Mouse (Mus musculus): ENCODE measurements at regions not wholly inside any gene's neighbourhood (a gene's known extent, or its start where the extent isn't known, plus 50 kb on each side); places are given as distances from the start of the nearest gene placed in this dataset.

GRCm38 (mm10) chr6:100439071-100439737 lies 151.9 kb upstream of the Rybp start:
- no peaks in the 10 kb centered on the region for H3K79me2 ChIP-seq (ENCODE audit: control insufficient read depth, insufficient read depth, low read length, poor library complexity)
- DNase-seq (ENCODE audit: low read depth, low spot score), result no peak
- H3K27ac ChIP-seq (ENCODE audit: control insufficient read depth, low read depth, low read length), result no peak overlapping the region

GRCm38 (mm10) chr6:100438511-100438991 lies 151.3 kb upstream of the Rybp start:
- Histone ChIP-seq H3K9me3 (replicated peaks; ENCODE audit: insufficient read depth, low read length) (no peaks in the 10 kb centered on the region), H3K27me3 (ENCODE audit: control insufficient read depth in 1 of 2, insufficient read depth in 2 of 2, low read length in 2 of 2) (no peaks in the 10 kb centered on the region), H3K27ac (ENCODE audit: control insufficient read depth, low read depth, low read length) (no peak overlapping the region), H3K4me1 (ENCODE audit: control insufficient read depth in 1 of 2, insufficient read depth in 2 of 2, low read length in 2 of 2) (no peaks in the 10 kb centered on the region), H3K9ac (ENCODE audit: control insufficient read depth, low read depth, low read length, poor library complexity, severe bottlenecking) (no peak overlapping the region), H3K4me3 (ENCODE audit: control insufficient read depth in 1 of 2, insufficient read depth in 1 of 2, low read depth in 2 of 2, low read length in 2 of 2) (no peak overlapping the region), H3K36me3 (ENCODE audit: control insufficient read depth in 1 of 2, insufficient read depth in 2 of 2, low read length in 2 of 2) (no peaks in the 10 kb centered on the region), H3K79me2 (ENCODE audit: control insufficient read depth, insufficient read depth, low read length, poor library complexity) (no peaks in the 10 kb centered on the region)
- TF ChIP-seq POLR2A (IDR thresholded peaks at IDR 0.05; ENCODE audit: control insufficient read depth in 1 of 2, insufficient read depth in 1 of 2, low read depth in 1 of 2, low read length in 2 of 2, poor library complexity in 1 of 2) (no peak), NRF1 (IDR thresholded peaks at IDR 0.05; ENCODE audit: insufficient read depth, low read depth, low read length, poor library complexity, severe bottlenecking) (no peak), MAFK (IDR thresholded peaks at IDR 0.05; ENCODE audit: borderline replicate concordance, low read depth, low read length) (no peak), POLR2AphosphoS5 (IDR thresholded peaks at IDR 0.05; ENCODE audit: borderline replicate concordance, low read depth, low read length) (no peak), CHD1 (IDR thresholded peaks at IDR 0.05; ENCODE audit: low read depth, low read length) (no peak), JUND (IDR thresholded peaks at IDR 0.05; ENCODE audit: low read depth, low read length) (no peak), MAX (IDR thresholded peaks at IDR 0.05; ENCODE audit: low read length) (no peak), SMC3 (IDR thresholded peaks at IDR 0.05; ENCODE audit: low read depth, low read length) (no peak), E2F4 (IDR thresholded peaks at IDR 0.05; ENCODE audit: borderline replicate concordance, low read depth, low read length) (no peak), ZKSCAN1 (IDR thresholded peaks at IDR 0.05; ENCODE audit: low read depth, low read length) (no peak), GABPA (IDR thresholded peaks at IDR 0.05; ENCODE audit: low read depth, low read length) (no peak), POLR2AphosphoS2 (IDR thresholded peaks at IDR 0.05; ENCODE audit: low read length) (no peak), RCOR1 (IDR thresholded peaks at IDR 0.05; ENCODE audit: low read depth, low read length) (no peak), KAT2A (conservative IDR thresholded peaks at IDR 0.05; ENCODE audit: low read depth, low read length) (no peak), MYB (IDR thresholded peaks at IDR 0.05; ENCODE audit: low read depth, low read length) (no peak), ZC3H11A (IDR thresholded peaks at IDR 0.05; ENCODE audit: low read depth, low read length) (no peak), ELF1 (IDR thresholded peaks at IDR 0.05; ENCODE audit: low read depth, low read length) (no peak), TCF12 (IDR thresholded peaks at IDR 0.05; ENCODE audit: low read depth, low read length) (no peak), ETS1 (IDR thresholded peaks at IDR 0.05; ENCODE audit: low read depth, low read length) (no peak), CTCF (IDR thresholded peaks at IDR 0.05 in 2 of 3, conservative IDR thresholded peaks at IDR 0.05 in 1 of 3; ENCODE audit: control insufficient read depth in 1 of 3, insufficient read depth in 1 of 3, low read depth in 2 of 3, low read length in 3 of 3, poor library complexity in 1 of 3, severe bottlenecking in 1 of 3) (no peak)
- no peak for DNase-seq (ENCODE audit: low read depth, low spot score)

More at GRCm38 (mm10) chr6:100439071-100439737, 151.9 kb upstream of the Rybp start:
- TF ChIP-seq CHD1 (IDR thresholded peaks at IDR 0.05; ENCODE audit: low read depth, low read length) (no peak), ELF1 (IDR thresholded peaks at IDR 0.05; ENCODE audit: low read depth, low read length) (no peak), KAT2A (conservative IDR thresholded peaks at IDR 0.05; ENCODE audit: low read depth, low read length) (no peak), MYC (IDR thresholded peaks at IDR 0.05; ENCODE audit: low read depth, low read length) (no peak), RCOR1 (IDR thresholded peaks at IDR 0.05; ENCODE audit: low read depth, low read length) (no peak), MXI1 (IDR thresholded peaks at IDR 0.05; ENCODE audit: low read depth, low read length) (no peak), POLR2AphosphoS2 (IDR thresholded peaks at IDR 0.05; ENCODE audit: low read length) (no peak), GABPA (IDR thresholded peaks at IDR 0.05; ENCODE audit: low read depth, low read length) (no peak), POLR2AphosphoS5 (IDR thresholded peaks at IDR 0.05; ENCODE audit: borderline replicate concordance, low read depth, low read length) (no peak), NRF1 (IDR thresholded peaks at IDR 0.05; ENCODE audit: insufficient read depth, low read depth, low read length, poor library complexity, severe bottlenecking) (no peak), BHLHE40 (IDR thresholded peaks at IDR 0.05; ENCODE audit: borderline replicate concordance, low read depth, low read length) (no peak), USF2 (IDR thresholded peaks at IDR 0.05; ENCODE audit: borderline replicate concordance in 1 of 2, insufficient read depth in 1 of 2, low read depth in 1 of 2, low read length in 2 of 2) (no peak)
- Histone ChIP-seq H3K4me3 (ENCODE audit: control insufficient read depth in 1 of 2, insufficient read depth in 1 of 2, low read depth in 2 of 2, low read length in 2 of 2) (no peak overlapping the region), H3K36me3 (ENCODE audit: control insufficient read depth in 1 of 2, insufficient read depth in 2 of 2, low read length in 2 of 2) (no peaks in the 10 kb centered on the region), H3K9me3 (replicated peaks; ENCODE audit: insufficient read depth, low read length) (no peaks in the 10 kb centered on the region), H3K4me1 (ENCODE audit: control insufficient read depth in 1 of 2, insufficient read depth in 2 of 2, low read length in 2 of 2) (no peaks in the 10 kb centered on the region), H3K9ac (ENCODE audit: control insufficient read depth, low read depth, low read length, poor library complexity, severe bottlenecking) (no peak overlapping the region), H3K27me3 (ENCODE audit: control insufficient read depth in 1 of 2, insufficient read depth in 2 of 2, low read length in 2 of 2) (no peaks in the 10 kb centered on the region)

Data from MEL (cell line).